Mouse (Mus musculus) limb, embryonic 11.5 days (tissue): ENCODE results near the gene Pea15a. TPM values are rescaled to one million over a fixed set of nuclear protein-coding genes. Genes with fewer than 3 reads are reported as not detected.

Experiments used
- ATAC-seq: fragments of 200-750 bp; cut with Nextera tagmentation; 2 replicates; pipeline ENCODE4 v1.8.0; 2017; ENCODE audit warnings: low read depth; ENCODE audit not compliant: insufficient number of reproducible peaks, low FRiP score, low TSS enrichment
- DNase-seq: peaks from one replicate; pipeline ENCODE4 v3.0.0-alpha.2; 2015; ENCODE audit warnings: low spot score
- H3K27ac ChIP-seq: fragments of 300-500 bp; sonication (generic); replicated peaks from 2 replicates; pipeline ENCODE4 v1.5.1; 2014; ENCODE audit warnings: low read depth, mild to moderate bottlenecking, low read length
- H3K27me3 ChIP-seq: fragments of 300-500 bp; sonication (generic); 2 replicates; pipeline ENCODE4 v1.6.1; 2014; ENCODE audit warnings: mild to moderate bottlenecking, low read length, mixed read lengths; ENCODE audit not compliant: control insufficient read depth, insufficient read depth
- H3K36me3 ChIP-seq: fragments of 300-500 bp; sonication (generic); 2 replicates; pipeline ENCODE4 v1.6.1; 2014; ENCODE audit warnings: mild to moderate bottlenecking, low read length, moderate library complexity, mixed read lengths; ENCODE audit not compliant: control insufficient read depth, insufficient read depth
- H3K4me1 ChIP-seq: fragments of 300-500 bp; sonication (generic); 2 replicates; pipeline ENCODE4 v1.6.1; 2014; ENCODE audit warnings: low read length, mixed read lengths; ENCODE audit not compliant: control insufficient read depth, insufficient read depth
- H3K4me2 ChIP-seq: fragments of 300-500 bp; sonication (generic); 2 replicates; pipeline ENCODE4 v1.6.1; 2014; ENCODE audit warnings: low read depth, mild to moderate bottlenecking, moderate library complexity; ENCODE audit not compliant: severe bottlenecking
- H3K4me3 ChIP-seq: fragments of 300-500 bp; sonication (generic); 2 replicates; pipeline ENCODE4 v1.5.1; 2014; ENCODE audit warnings: low read depth, low read length
- H3K9ac ChIP-seq: fragments of 300-500 bp; sonication (generic); 2 replicates; pipeline ENCODE4 v1.6.1; 2014; ENCODE audit warnings: mild to moderate bottlenecking, low read length
- H3K9me3 ChIP-seq: fragments of 300-500 bp; sonication (generic); 2 replicates; pipeline ENCODE4 v1.6.1; 2016; ENCODE audit warnings: low read length; ENCODE audit not compliant: control insufficient read depth
- WGBS: fragments of 180-500 bp; shearing (Covaris S2); extraction: QIAGEN DNeasy Blood & Tissue Kit; methylation state at CpG from one replicate; pipeline ENCODE4 v1.1.7; 2014; 5-methylcytosine and 5-hydroxymethylcytosine counted together
- polyA plus RNA-seq: library from polyadenylated mRNA; unstranded; fragments of >200 nt; fragmentation: Nextera tagmentation; extraction: Ambion mirVana; gene quantifications from 2 replicates; pipeline ENCODE4 v1.2.1, GENCODE M21; 2014

Gene Pea15a
- polyA plus RNA-seq, 1 experiment from 2014 or later: 82.3 TPM

DNA sequence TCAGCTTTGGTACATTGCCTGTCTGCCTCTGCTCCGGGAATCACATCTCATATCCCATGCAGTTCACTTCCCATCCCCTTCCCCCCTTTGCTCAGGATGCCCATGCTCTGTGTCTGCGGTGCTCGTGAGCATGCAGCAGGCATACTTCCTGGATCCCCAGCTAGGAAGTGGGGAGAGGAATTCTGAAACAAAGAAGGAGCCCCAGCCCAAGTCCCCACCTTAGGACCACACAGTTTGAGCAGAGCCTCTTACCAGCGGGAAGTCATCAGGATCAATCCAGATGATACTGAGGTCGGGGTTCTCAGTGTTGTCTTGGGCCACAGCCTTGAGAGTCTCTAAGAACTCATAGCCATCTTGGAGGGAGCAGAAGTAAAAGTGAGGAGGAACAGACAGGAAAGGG is 6.2 kb upstream of the Pea15a start:
- Histone ChIP-seq H3K4me1 (0 out of 2 replicates have a peak, but pooled peaks cover 3% of the 10 kb centered on the region), H3K4me2 (no peak overlapping the region), H3K27me3 (no peaks in the 10 kb centered on the region), H3K9me3 (no peaks in the 10 kb centered on the region), H3K27ac (no peak overlapping the region), H3K36me3 (no peaks in the 10 kb centered on the region), H3K9ac (no peak overlapping the region), H3K4me3 (no peak overlapping the region)
- ATAC-seq (no peak), DNase-seq (no peak)
- 70% methylated on average over 5 of the region's 5 CpGs for WGBS

GRCm38 (mm10) chr1:172207111-172207584 is 544 bp upstream of the Pea15a start:
- Histone ChIP-seq H3K9ac (no peak overlapping the region), H3K27ac (no peak overlapping the region), H3K9me3 (no peaks in the 10 kb centered on the region), H3K4me3 (no peak overlapping the region), H3K4me1 (peaks cover 39% of the 10 kb centered on the region), H3K36me3 (no peaks in the 10 kb centered on the region), H3K27me3 (no peaks in the 10 kb centered on the region), H3K4me2 (peak overlapping the region; percentile 68; the same call in 1 of the 2 replicates)
- no peak for DNase-seq
- ATAC-seq: no peak
- WGBS: 19% methylated on average over 7 of the region's 7 CpGs

DNA sequence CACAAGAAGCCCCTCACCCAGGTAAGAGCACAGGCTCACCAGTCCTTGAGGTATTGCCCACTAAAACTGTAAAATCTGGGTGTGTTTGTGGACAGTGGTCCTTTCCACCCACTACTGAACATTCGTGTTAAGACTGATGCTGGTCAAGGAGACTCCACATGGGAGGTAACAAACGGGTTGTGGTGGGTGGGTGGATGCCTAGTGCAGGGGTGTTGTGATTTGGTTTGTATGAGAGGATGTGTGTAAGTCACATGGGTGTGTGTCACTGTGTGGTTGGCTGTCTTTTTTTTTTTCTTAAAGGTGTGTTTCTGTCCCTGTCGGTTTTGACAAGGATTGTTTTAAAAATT is 890 bp downstream of the Pea15a start:
- peaks cover 3% of the 10 kb centered on the region; the same call in 1 of the 2 replicates for H3K36me3 ChIP-seq
- DNase-seq (no peak), ATAC-seq (no peak)
- H3K4me1 ChIP-seq: peaks cover 47% of the 10 kb centered on the region
- H3K4me3 ChIP-seq: peak overlapping the region; percentile 54
- peak overlapping the region; percentile 68 for H3K4me2 ChIP-seq
- H3K27ac ChIP-seq: no peak overlapping the region
- H3K9ac ChIP-seq: peak overlapping the region; percentile 79
- no peaks in the 10 kb centered on the region for H3K9me3 ChIP-seq
- WGBS: 14% methylated on average over 3 of the region's 3 CpGs
- no peaks in the 10 kb centered on the region for H3K27me3 ChIP-seq

- Histone ChIP-seq H3K9me3 (no peaks in the 10 kb centered on the region), H3K4me1 (peaks cover 50% of the 10 kb centered on the region), H3K4me2 (peak overlapping the region; percentile 68), H3K36me3 (peaks cover 7% of the 10 kb centered on the region; the same call in 1 of the 2 replicates), H3K9ac (peak overlapping the region; percentile 8; the same call in 1 of the 2 replicates), H3K27me3 (no peaks in the 10 kb centered on the region), H3K4me3 (peak overlapping the region; percentile 54), H3K27ac (peak overlapping the region; percentile 43; the same call in 1 of the 2 replicates)
- WGBS: 44% methylated on average over 14 of the region's 15 CpGs
- ATAC-seq (no peak), DNase-seq (no peak)
Measured at GRCm38 (mm10) chr1:172204814-172205740, 1.5 kb downstream of the Pea15a start.

GRCm38 (mm10) chr1:172204033-172204813 is 2.4 kb downstream of the Pea15a start:
- Histone ChIP-seq H3K36me3 (peaks cover 10% of the 10 kb centered on the region; the same call in 1 of the 2 replicates), H3K4me3 (no peak overlapping the region), H3K9ac (no peak overlapping the region), H3K9me3 (no peaks in the 10 kb centered on the region), H3K27me3 (no peaks in the 10 kb centered on the region), H3K4me2 (0 out of 2 replicates have a peak overlapping the region, but pooled peaks have one; percentile 5), H3K4me1 (peaks cover 50% of the 10 kb centered on the region), H3K27ac (peak overlapping the region; percentile 86)
- 20% methylated on average over 9 of the region's 9 CpGs for WGBS
- DNase-seq: no peak
- no peak for ATAC-seq

GRCm38 (mm10) chr1:172203566-172203965 is 3.0 kb downstream of the Pea15a start:
- ATAC-seq (no peak), DNase-seq (no peak)
- Histone ChIP-seq H3K4me1 (peaks cover 50% of the 10 kb centered on the region), H3K36me3 (peaks cover 10% of the 10 kb centered on the region; the same call in 1 of the 2 replicates), H3K27me3 (no peaks in the 10 kb centered on the region), H3K4me2 (peak overlapping the region; percentile 1; the same call in 1 of the 2 replicates), H3K9me3 (no peaks in the 10 kb centered on the region), H3K9ac (no peak overlapping the region), H3K27ac (peak overlapping the region; percentile 86), H3K4me3 (no peak overlapping the region)
- WGBS: 6% methylated on average over 4 of the region's 4 CpGs

DNA sequence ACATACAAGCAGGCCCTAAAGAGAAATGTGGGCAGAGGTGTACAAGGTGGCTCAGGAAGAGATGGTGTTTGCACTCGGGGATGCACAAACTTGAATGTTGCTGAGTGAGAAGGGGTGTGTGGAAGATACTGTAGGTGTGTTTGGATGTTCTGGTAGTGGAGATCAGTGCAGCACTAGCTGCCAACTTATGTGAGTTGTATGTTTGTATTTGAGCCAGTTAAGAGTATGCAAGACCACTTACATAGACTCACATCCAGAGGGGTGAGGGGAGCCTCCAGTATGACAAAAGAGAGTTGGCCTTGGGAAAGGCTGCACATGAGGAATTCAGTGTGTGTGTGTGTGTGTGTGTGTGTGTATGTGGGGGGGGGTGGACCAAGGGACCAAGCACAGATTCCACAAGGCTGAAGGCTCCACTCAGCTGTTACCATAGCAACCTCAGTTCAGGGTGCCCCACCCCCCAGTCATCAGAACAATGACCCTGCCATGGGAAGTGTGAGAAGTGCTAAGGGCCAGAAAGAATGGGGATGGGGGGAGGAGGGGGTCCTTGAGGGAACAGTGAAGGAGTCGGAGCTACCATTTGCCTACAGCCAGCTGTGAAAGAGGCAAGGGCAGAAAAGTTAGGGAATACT is 3.6 kb downstream of the Pea15a start:
- H3K9ac ChIP-seq: no peak overlapping the region
- peak overlapping the region; percentile 86 for H3K27ac ChIP-seq
- 22% methylated on average over 2 of the region's 2 CpGs for WGBS
- DNase-seq (no peak), ATAC-seq (0 out of 2 replicates have a peak, but pooled peaks have one; percentile 19)
- no peaks in the 10 kb centered on the region for H3K27me3 ChIP-seq
- H3K4me3 ChIP-seq: no peak overlapping the region
- peak overlapping the region; percentile 1; the same call in 1 of the 2 replicates for H3K4me2 ChIP-seq
- H3K4me1 ChIP-seq: peaks cover 50% of the 10 kb centered on the region
- peaks cover 10% of the 10 kb centered on the region; the same call in 1 of the 2 replicates for H3K36me3 ChIP-seq
- no peaks in the 10 kb centered on the region for H3K9me3 ChIP-seq
